Mouse (Mus musculus): ENCODE data around the gene Rnft2.

- TF ChIP-seq CTCF (IDR thresholded peaks at IDR 0.05; ENCODE audit: low read depth), result no peak
- TF ChIP-seq EP300 (IDR thresholded peaks at IDR 0.05; ENCODE audit: low read depth), result no peak
Observed at GRCm38 (mm10) chr5:118186903-118187633, 57.8 kb downstream of the Rnft2 start.

Data from liver, embryonic 14.5 days (tissue).